Mouse (Mus musculus): ENCODE results near the gene Maea. TPM values are rescaled to one million over a fixed set of nuclear protein-coding genes. Genes with fewer than 3 reads are reported as not detected.

Maea gene
- polyA plus RNA-seq (2016; fragmentation: Nextera tagmentation; extraction: Ambion mirVana), result 114 and 115 TPM in 2 replicates

GRCm38 (mm10) chr5:33335273-33335976 is at the start of gene Maea:
TSS of gene Maea (plus strand) at chr5:33335509.
- 2% methylated on average over 68 of the region's 71 CpGs for WGBS
- H3K9ac ChIP-seq, result peak within 1 kb of the TSS; percentile 96
- H3K9me3 ChIP-seq, result 0 out of 2 replicates have a peak, but pooled peaks cover 8% of the 10 kb centered on the region

GRCm38 (mm10) chr5:33293796-33294430 is 41.4 kb upstream of the Maea start:
- no peak overlapping the region for H3K9ac ChIP-seq
- peaks cover 4% of the 10 kb centered on the region; the same call in 1 of the 2 replicates for H3K4me1 ChIP-seq
- H3K27me3 ChIP-seq, result peaks cover 3% of the 10 kb centered on the region; the same call in 1 of the 2 replicates
- no peak overlapping the region for H3K4me2 ChIP-seq
- no peak overlapping the region for H3K4me3 ChIP-seq (replicated peaks)
- no peaks in the 10 kb centered on the region for H3K9me3 ChIP-seq
- no peaks in the 10 kb centered on the region for H3K36me3 ChIP-seq (replicated peaks)
- H3K27ac ChIP-seq, result no peak overlapping the region
- no peak for ATAC-seq (ENCODE audit: low FRiP score)
- WGBS, result 66% methylated on average over 16 of the region's 16 CpGs

More at GRCm38 (mm10) chr5:33335273-33335976, at the start of gene Maea:
- Histone ChIP-seq H3K27me3 (no peaks in the 10 kb centered on the region), H3K27ac (peak within 1 kb of the TSS; percentile 89), H3K4me2 (peak within 1 kb of the TSS; percentile 93), H3K36me3 (replicated peaks) (peaks cover 5% of the 10 kb centered on the region), H3K4me3 (replicated peaks) (peak within 1 kb of the TSS; percentile 100), H3K4me1 (peaks cover 18% of the 10 kb centered on the region)
- ATAC-seq (ENCODE audit: low FRiP score), result peak; percentile 100

GRCm38 (mm10) chr5:33297164-33297563 is 38.1 kb upstream of the Maea start:
- Histone ChIP-seq H3K9ac (no peak overlapping the region), H3K27ac (no peak overlapping the region), H3K36me3 (replicated peaks) (no peaks in the 10 kb centered on the region), H3K27me3 (no peaks in the 10 kb centered on the region), H3K9me3 (no peaks in the 10 kb centered on the region), H3K4me1 (peaks cover 4% of the 10 kb centered on the region; the same call in 1 of the 2 replicates), H3K4me2 (no peak overlapping the region), H3K4me3 (replicated peaks) (no peak overlapping the region)
- ATAC-seq (ENCODE audit: low FRiP score), result no peak
- WGBS, result 74% methylated on average over 6 of the region's 6 CpGs

GRCm38 (mm10) chr5:33301801-33302200 is 33.5 kb upstream of the Maea start:
- ATAC-seq (ENCODE audit: low FRiP score), result no peak
- Histone ChIP-seq H3K4me2 (no peak overlapping the region), H3K9ac (no peak overlapping the region), H3K27me3 (no peaks in the 10 kb centered on the region), H3K4me3 (replicated peaks) (no peak overlapping the region), H3K9me3 (no peaks in the 10 kb centered on the region), H3K4me1 (no peaks in the 10 kb centered on the region), H3K36me3 (replicated peaks) (no peaks in the 10 kb centered on the region), H3K27ac (no peak overlapping the region)
- WGBS, result 81% methylated on average over 2 of the region's 2 CpGs

GRCm38 (mm10) chr5:33310704-33311462 is 24.4 kb upstream of the Maea start:
- H3K4me2 ChIP-seq, result no peak overlapping the region
- no peak overlapping the region for H3K9ac ChIP-seq
- no peak overlapping the region for H3K4me3 ChIP-seq (replicated peaks)
- H3K27ac ChIP-seq, result no peak overlapping the region
- no peaks in the 10 kb centered on the region for H3K4me1 ChIP-seq
- 56% methylated on average over 3 of the region's 3 CpGs for WGBS
- H3K27me3 ChIP-seq, result no peaks in the 10 kb centered on the region
- H3K9me3 ChIP-seq, result no peaks in the 10 kb centered on the region
- no peak for ATAC-seq (ENCODE audit: low FRiP score)
- H3K36me3 ChIP-seq (replicated peaks), result no peaks in the 10 kb centered on the region

GRCm38 (mm10) chr5:33312192-33312591 is 23.1 kb upstream of the Maea start:
- WGBS, result 85% methylated on average over 7 of the region's 7 CpGs
- Histone ChIP-seq H3K4me2 (no peak overlapping the region), H3K4me3 (replicated peaks) (no peak overlapping the region), H3K9ac (no peak overlapping the region), H3K36me3 (replicated peaks) (no peaks in the 10 kb centered on the region), H3K9me3 (no peaks in the 10 kb centered on the region), H3K4me1 (no peaks in the 10 kb centered on the region), H3K27me3 (no peaks in the 10 kb centered on the region), H3K27ac (no peak overlapping the region)
- ATAC-seq (ENCODE audit: low FRiP score), result no peak

GRCm38 (mm10) chr5:33324491-33324890 is 10.8 kb upstream of the Maea start:
- no peak overlapping the region for H3K4me3 ChIP-seq (replicated peaks)
- H3K4me2 ChIP-seq, result no peak overlapping the region
- H3K27ac ChIP-seq, result no peak overlapping the region
- no peaks in the 10 kb centered on the region for H3K9me3 ChIP-seq
- no peaks in the 10 kb centered on the region for H3K36me3 ChIP-seq (replicated peaks)
- WGBS, result 47% methylated on average over 2 of the region's 2 CpGs
- ATAC-seq (ENCODE audit: low FRiP score), result no peak
- H3K27me3 ChIP-seq, result no peaks in the 10 kb centered on the region
- H3K9ac ChIP-seq, result no peak overlapping the region
- H3K4me1 ChIP-seq, result no peaks in the 10 kb centered on the region

GRCm38 (mm10) chr5:33334381-33335272 is 682 bp upstream of the Maea start:
- H3K4me3 ChIP-seq (replicated peaks), result peak overlapping the region; percentile 100
- peaks cover 5% of the 10 kb centered on the region for H3K36me3 ChIP-seq (replicated peaks)
- peak overlapping the region; percentile 68 for H3K9ac ChIP-seq
- H3K27me3 ChIP-seq, result no peaks in the 10 kb centered on the region
- H3K9me3 ChIP-seq, result 0 out of 2 replicates have a peak, but pooled peaks cover 8% of the 10 kb centered on the region
- H3K4me2 ChIP-seq, result peak overlapping the region; percentile 62
- WGBS, result 24% methylated on average over 18 of the region's 18 CpGs
- peak overlapping the region; percentile 89 for H3K27ac ChIP-seq
- no peak; the same call in 1 of the 2 replicates for ATAC-seq (ENCODE audit: low FRiP score)
- H3K4me1 ChIP-seq, result peaks cover 18% of the 10 kb centered on the region

- peak overlapping the region; percentile 96 for H3K9ac ChIP-seq
- H3K9me3 ChIP-seq, result 0 out of 2 replicates have a peak, but pooled peaks cover 8% of the 10 kb centered on the region
- H3K4me3 ChIP-seq (replicated peaks), result peak overlapping the region; percentile 100
- H3K36me3 ChIP-seq (replicated peaks), result peaks cover 5% of the 10 kb centered on the region
- peak overlapping the region; percentile 78 for H3K27ac ChIP-seq
- under 1% methylated on average over 16 of the region's 31 CpGs for WGBS
- ATAC-seq (ENCODE audit: low FRiP score), result no peak
- H3K27me3 ChIP-seq, result no peaks in the 10 kb centered on the region
- H3K4me1 ChIP-seq, result peaks cover 18% of the 10 kb centered on the region
- peak overlapping the region; percentile 93 for H3K4me2 ChIP-seq
Observed at GRCm38 (mm10) chr5:33335977-33336360, 660 bp downstream of the Maea start.

- no peak for ATAC-seq (ENCODE audit: low FRiP score)
- Histone ChIP-seq H3K9ac (no peak overlapping the region), H3K27ac (no peak overlapping the region), H3K27me3 (no peaks in the 10 kb centered on the region), H3K36me3 (replicated peaks) (peaks cover 5% of the 10 kb centered on the region), H3K9me3 (0 out of 2 replicates have a peak, but pooled peaks cover 8% of the 10 kb centered on the region), H3K4me3 (replicated peaks) (no peak overlapping the region), H3K4me1 (peaks cover 18% of the 10 kb centered on the region), H3K4me2 (no peak overlapping the region)
- WGBS, result 81% methylated on average over 8 of the region's 8 CpGs
Observed at GRCm38 (mm10) chr5:33337206-33337605, 1.9 kb downstream of the Maea start.

- H3K9ac ChIP-seq, result no peak overlapping the region
- no peak overlapping the region for H3K4me3 ChIP-seq (replicated peaks)
- WGBS, result 91% methylated on average over 6 of the region's 6 CpGs
- H3K27me3 ChIP-seq, result no peaks in the 10 kb centered on the region
- H3K36me3 ChIP-seq (replicated peaks), result peaks cover 13% of the 10 kb centered on the region
- no peaks in the 10 kb centered on the region for H3K9me3 ChIP-seq
- H3K4me2 ChIP-seq, result no peak overlapping the region
- no peak overlapping the region for H3K27ac ChIP-seq
- no peak for ATAC-seq (ENCODE audit: low FRiP score)
- H3K4me1 ChIP-seq, result peaks cover 15% of the 10 kb centered on the region
Observed at GRCm38 (mm10) chr5:33341165-33341564, 5.9 kb downstream of the Maea start.

Data from forebrain, embryonic 12.5 days (tissue).